Mouse (Mus musculus): ENCODE measurements around the gene Hmox2. TPM values are rescaled to one million over a fixed set of nuclear protein-coding genes. Genes with fewer than 3 reads are reported as not detected.
"Not testable (repeated sequence)": the region's sequence is repeated elsewhere in the genome, so short reads cannot be mapped to it uniquely, and the experiment has no call there.

Gene Hmox2
- total RNA-seq (2021): 10 to 100 TPM; 75.4 to 83.2 TPM

DNA sequence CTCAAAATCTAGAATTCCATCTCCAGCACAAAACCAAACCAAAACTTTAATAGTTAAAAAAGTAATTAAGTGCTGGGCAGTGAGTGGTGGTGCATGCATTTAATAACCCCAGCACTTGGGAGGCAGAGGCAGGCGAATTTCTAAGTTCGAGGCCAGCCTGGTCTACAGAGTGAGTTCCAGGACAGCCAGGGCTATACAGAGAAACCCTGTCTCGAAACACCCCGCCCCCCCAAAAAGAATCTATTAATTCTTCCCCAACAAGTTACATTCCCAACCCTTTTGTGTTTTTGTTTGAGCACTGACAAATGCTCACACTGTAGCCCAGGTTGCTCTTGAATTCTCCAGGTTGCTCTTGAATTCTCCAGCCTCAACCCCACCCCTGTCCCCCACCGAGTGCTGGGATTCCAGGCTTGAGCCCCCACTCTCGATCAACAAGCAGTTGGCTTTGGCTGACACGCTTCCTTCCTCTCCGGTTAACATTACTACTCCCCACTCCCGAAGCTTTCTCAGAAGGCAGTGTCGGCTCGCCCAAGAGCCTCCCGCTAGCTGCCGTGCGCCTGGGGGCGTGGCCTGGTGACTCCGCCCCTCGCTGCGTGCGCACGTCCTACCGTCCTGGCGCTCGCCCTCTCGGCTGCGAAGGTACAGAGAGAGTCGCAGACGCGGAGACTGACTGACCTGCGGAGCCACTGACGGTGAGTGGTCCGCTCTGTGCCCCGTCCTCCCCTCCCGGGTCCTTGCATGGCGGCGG lies at the start of gene Hmox2:
Gene Hmox2 (plus strand): TSS at position 582 of the 748 bp plus-strand sequence.
- intact Hi-C loops (cut with DNase I): no loop called here
- DNase-seq (ENCODE audit: extremely low spot score in 1 of 2, low spot score in 2 of 2): peak; percentile 88 to 95

DNA sequence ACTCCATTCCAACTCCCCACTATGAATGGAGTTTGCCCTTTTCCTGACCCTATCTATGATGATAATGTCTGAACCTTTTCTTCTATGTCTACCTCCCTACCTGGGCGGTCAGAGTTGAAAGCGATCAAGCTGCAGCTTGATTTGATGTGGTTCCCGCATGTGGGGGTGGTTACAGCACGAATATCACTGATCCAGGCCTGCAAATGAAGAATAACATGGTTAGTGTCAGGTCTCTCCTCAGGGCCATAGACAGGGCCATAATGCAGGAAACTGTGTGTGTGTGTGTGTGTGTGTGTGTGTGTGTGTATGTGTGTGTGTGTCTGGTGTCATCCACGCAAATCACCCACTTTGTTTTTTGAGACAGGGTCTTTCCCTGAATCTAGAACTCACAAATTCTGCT lies 49.3 kb upstream of the Hmox2 start:
- no peak for DNase-seq (ENCODE audit: extremely low spot score in 1 of 2, low spot score in 2 of 2)
- intact Hi-C loops (cut with DNase I): no loop called here

DNA sequence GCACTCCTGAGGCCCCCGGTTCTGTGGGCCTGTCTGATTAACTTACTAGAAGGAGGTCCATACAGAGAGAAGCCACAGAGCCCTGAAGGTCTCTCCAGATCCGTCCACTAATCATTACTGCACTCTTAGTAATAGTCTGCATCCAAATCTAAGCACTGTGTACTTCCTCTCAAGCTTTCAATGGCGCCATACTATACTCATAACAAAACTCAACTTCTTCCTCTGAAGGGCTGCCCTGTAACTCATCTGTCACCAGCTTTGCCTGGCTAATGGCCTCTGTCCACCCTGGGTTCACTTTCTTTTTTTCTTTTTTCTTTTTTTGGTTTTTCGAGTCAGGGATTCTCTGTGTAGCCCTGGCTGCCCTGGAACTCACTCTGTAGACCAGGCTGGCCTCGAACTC lies 48.1 kb upstream of the Hmox2 start:
- intact Hi-C loops (cut with DNase I): no loop called here

DNA sequence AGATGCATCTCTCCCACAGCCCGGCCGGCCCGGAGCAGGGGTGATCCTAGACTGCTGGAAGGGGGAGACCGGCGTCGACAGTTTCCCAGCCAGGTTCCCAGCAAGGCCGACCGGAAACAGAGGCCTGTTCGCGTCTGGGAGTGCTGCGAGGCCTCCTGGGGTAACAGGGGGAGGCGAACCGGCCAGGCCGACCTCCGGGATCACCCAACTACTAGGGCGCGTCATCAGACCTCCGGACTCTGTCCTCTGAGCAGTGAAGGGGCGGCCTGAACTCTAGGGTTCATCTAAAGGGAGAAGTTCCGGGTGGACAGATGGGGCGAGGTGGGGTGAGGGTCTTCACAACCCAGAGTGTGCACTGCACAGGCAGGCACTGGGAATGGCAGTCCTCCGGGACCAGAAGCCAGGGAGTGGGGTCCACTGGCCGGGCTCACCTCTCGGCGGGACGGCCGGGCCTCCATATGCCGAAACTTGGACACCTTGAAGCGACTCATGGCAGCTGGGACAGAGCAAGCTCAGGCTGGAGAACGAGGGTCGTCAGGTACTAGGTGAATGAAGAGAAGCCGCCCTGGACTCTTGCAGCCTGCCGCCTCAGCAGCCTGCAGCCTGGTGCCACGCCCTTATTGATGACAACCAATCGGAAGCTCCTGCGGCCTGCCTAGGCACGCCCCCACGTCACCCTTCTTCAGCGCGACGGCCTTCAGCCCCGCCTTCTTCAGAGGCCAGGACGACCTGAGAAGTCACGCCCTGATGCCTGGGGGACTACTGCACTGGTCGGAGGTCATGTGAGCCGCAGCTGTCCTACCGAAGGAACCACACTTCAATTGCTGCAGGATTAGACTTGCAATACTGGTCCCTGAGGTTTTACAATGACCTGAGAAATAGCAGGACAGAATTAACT lies 46.8 kb upstream of the Hmox2 start, which contains the start of gene Coro7:
Gene Coro7 (minus strand): TSS at position 657 of the 898 bp plus-strand sequence.
- DNase-seq (ENCODE audit: extremely low spot score in 1 of 2, low spot score in 2 of 2): peak; percentile 86 to 94
- intact Hi-C loops (cut with DNase I): loop anchor here (5.0 kb wide), 1 partner anchor 108 kb away; no protein-coding TSS in a partner anchor

More for the DNA sequence above, 48.1 kb upstream of the Hmox2 start:
- no peak for DNase-seq (ENCODE audit: extremely low spot score in 1 of 2, low spot score in 2 of 2)

DNA sequence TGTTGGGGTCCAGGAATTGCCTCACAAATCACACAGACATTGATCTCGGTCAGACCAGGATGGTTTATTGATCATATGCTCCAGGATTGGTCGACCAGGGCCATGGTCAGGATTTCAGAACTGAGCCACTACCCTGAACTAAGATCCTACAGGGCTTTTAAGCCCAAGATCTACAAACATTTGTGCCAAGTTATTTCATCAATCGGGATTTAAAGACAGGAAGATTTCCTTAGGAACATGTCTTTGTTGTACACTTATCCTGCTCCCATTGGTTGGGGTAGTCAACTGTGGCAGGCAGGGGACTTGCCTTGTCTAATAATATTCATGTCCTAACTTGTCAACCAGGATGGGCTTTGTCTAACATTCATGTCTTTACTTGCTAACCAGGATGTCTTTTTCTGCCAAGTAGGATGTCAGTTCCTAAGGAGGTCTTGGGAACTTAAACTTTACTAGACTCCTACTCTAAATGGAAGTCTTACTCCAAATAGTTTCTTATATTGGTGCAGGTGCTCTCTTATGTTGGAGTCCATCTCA lies 45.2 kb upstream of the Hmox2 start:
- intact Hi-C loops (cut with DNase I): loop anchor here (5.0 kb wide), 1 partner anchor 106 kb away; no protein-coding TSS in a partner anchor
- not testable (repeated sequence) for DNase-seq (ENCODE audit: extremely low spot score in 1 of 2, low spot score in 2 of 2)

DNA sequence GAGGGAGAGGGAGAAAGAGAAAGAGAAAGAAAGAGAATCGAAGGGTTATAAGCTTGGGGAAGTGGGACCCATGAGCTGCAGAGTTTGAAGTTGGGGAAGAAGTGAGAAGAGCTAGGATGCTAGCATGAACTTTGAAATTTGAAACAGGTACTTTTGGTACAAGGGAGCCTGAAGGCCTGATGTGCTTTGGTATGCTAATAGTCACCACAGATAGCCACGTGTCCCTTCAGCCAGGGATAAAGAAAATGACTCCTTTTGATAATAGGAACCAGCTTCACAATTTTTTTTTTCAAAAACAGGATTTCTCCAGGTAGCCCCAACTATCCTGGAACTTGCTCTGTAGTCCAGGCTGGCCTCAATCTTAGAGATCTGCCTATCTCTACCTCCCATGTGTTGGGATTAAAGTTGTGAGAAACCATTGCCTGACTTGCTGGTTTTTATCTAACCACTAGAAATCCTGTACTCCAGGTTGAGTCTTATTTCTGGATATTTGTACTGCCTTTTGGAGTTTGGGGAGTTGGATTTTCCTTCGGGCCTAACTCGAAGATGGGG lies 43.5 kb upstream of the Hmox2 start:
- DNase-seq (ENCODE audit: extremely low spot score in 1 of 2, low spot score in 2 of 2): no peak
- intact Hi-C loops (cut with DNase I): loop anchor here (5.0 kb wide), 1 partner anchor 105 kb away; no protein-coding TSS in a partner anchor

DNA sequence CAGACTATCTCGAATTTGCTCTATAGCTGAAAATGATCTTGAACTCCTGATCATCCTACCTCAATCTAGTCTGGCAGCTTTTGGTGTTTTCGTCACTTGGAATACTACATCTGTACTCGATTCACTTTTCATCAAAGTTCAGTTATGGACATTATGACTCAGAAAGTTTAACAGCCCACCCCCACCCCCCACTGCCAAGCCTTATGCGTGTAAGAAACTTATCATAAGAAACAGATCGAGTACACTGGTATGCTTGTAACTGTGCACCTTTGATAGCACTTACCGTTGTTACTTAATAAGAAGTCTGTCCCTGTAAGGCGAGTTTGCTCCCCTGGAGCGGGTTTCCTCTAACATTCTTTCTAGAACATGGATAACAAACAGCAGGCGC lies 43.0 kb upstream of the Hmox2 start:
- DNase-seq (ENCODE audit: extremely low spot score in 1 of 2, low spot score in 2 of 2): no peak
- intact Hi-C loops (cut with DNase I): loop anchor here (5.0 kb wide), 1 partner anchor 104 kb away; no protein-coding TSS in a partner anchor

DNA sequence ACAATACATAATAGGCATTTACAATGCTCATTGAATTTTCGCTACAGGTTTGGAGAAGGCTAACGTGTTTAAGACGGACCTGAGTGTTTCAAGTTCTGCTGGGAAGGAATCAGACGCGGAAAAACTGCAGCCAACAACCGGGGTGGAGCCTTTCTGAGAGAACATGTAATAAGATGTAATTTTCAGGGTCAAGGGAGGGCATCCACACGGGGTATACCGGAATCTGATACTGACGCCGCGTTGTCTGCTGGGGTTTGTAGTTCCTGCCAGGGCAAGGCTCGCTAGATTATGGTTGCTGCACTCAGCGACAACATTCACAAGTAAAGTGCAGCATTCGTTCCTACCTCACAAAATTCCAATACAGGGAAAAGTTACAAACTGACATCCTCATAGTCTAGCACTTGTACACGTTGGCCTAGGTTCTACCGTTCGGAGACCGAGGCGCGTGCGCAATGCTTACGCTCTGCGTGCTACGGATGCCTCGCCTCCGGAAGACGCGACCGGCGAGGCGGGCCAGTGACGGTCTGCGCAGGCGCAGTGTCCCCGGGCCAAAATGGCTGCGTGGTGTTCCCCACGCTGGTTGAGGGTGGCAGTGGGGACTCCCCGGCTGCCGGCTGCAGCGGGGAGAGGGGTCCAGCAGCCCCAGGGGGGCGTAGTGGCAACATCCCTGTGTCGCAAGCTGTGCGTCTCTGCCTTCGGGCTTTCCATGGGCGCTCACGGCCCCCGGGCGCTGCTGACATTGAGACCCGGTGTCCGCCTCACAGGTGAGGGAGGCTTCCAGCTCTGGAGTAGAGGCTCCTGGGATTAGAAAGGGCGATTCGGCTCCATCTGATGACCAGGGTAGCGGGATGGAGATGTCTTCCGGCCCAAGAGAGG lies 42.3 kb upstream of the Hmox2 start:
- DNase-seq (ENCODE audit: extremely low spot score in 1 of 2, low spot score in 2 of 2): peak; percentile 91 to 97
- intact Hi-C loops (cut with DNase I): loop anchor here (5.0 kb wide), 1 partner anchor 103 kb away; no protein-coding TSS in a partner anchor

DNA sequence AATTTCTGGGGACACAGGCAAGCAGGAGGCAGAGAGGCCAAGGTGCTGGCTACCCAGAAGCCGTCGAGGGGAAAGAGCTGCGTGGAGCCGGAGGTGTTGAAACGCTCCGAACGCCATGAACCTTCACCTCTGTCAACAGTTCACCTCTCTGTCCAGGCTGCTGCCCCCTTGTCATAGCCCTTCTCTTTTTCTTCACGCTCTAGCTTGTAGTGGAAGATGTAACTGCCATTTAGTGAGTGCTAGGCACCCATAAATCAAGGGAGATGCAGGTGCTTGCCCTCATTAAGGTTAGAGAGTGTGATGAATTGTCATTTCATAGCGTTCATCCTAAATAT lies 41.7 kb upstream of the Hmox2 start:
- DNase-seq (ENCODE audit: extremely low spot score in 1 of 2, low spot score in 2 of 2): no peak
- intact Hi-C loops (cut with DNase I): loop anchor here (5.0 kb wide), 1 partner anchor 103 kb away; no protein-coding TSS in a partner anchor

DNA sequence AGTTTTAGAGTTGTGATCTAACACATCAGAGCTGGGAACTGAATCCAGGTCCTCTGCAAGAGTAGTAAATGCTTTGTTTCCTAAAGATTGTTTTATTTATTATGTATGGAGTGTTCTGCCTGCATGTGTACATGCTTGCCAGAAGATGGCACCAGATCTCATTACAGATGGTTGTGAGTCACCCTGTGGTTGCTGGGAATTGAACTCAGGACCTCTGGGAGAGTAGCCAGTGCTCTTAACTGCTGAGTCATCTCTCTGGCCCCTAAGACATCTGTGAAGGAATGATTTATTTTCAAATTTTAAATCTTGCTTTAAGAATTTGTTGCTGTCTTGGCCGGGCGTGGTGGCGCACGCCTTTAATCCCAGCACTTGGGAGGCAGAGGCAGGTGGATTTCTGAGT lies 36.8 kb upstream of the Hmox2 start:
- intact Hi-C loops (cut with DNase I); DNase-seq (ENCODE audit: extremely low spot score in 1 of 2, low spot score in 2 of 2): not testable (repeated sequence)

DNA sequence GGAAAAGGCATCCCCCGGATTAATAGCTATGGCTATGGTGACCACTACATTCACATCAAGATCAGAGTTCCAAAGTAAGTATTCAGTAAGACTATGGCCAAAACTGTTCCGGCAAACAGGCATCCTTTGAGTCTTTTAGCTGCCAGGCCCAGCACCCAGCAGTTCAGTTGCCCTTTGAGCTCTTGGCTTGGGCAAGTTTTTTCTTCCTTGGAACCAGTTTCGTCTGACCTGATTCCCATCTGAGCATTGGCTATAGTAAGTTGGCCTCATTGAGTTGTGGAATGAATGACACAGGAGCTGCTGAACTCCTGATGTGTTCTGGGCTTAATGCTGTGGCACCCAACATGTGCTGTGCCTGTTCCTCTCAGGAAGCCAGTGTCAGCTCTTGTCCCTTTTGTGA lies 24.9 kb upstream of the Hmox2 start:
- no peak for DNase-seq (ENCODE audit: extremely low spot score in 1 of 2, low spot score in 2 of 2)
- intact Hi-C loops (cut with DNase I): loop anchor here (10.0 kb wide), 1 partner anchor 164 kb away; no protein-coding TSS in a partner anchor

DNA sequence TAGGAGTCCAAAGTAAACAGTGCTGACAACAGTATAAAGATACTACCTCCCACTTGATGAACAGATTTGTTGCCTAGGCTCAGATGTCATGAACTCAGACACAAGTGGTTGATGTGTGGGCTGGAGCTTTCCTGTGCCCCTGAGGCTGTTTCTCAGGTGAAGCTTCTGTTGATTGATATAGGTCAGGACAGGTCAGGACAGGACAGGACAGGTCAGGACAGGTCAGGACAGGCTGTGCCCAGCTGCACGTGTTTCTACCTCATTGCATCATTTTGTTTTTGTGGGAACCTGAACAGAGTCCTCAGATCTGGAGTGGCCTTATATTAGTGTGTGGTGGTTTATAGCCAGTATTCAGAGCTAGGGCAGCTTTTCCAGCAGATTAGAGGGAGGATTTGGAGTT lies 23.5 kb upstream of the Hmox2 start:
- intact Hi-C loops (cut with DNase I): loop anchor here (10.0 kb wide), 1 partner anchor 162 kb away; no protein-coding TSS in a partner anchor
- no peak for DNase-seq (ENCODE audit: extremely low spot score in 1 of 2, low spot score in 2 of 2)

DNA sequence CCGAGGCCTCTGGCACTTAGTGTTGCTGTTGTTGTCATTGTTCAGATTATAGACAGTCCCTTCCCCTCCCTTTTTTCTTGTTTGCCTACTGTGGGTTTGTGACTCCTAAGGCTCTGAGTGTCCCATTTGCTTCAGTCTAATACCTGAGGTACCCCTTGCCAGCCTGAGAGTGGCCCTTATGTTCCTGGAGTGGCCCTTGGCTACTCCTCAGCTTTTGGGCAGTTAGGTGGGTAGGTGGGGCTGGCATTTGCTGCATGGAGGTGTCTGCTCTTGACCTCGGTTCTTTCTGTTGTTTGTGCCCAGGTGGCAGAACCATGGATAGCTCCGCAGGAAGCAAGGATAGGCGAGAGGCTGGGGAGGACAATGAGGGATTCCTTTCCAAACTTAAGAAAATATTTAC lies 20.6 kb upstream of the Hmox2 start:
- intact Hi-C loops (cut with DNase I): loop anchor here (10.0 kb wide), 1 partner anchor 159 kb away; no protein-coding TSS in a partner anchor
- no peak for DNase-seq (ENCODE audit: extremely low spot score in 1 of 2, low spot score in 2 of 2)

DNA sequence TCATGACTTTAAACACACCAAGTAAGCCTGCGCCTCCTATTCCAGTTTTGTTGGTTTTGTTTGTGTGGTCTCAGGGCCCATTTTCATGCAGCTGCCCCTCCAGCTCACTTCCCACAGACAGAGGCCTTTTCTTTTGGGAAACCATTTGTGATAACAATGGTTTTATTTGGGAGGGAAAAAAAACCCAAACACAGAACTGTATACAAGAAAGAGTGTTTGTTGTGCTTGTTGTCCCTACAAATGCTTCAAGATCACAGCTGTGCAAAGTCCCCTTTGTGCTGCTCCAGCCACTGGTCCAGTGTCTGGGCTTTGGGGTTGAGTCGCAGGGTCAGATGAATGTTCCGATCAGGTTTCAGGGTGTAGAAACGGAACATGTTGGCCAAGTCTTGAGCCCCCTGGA lies 15.0 kb upstream of the Hmox2 start:
- no peak for DNase-seq (ENCODE audit: extremely low spot score in 1 of 2, low spot score in 2 of 2)
- intact Hi-C loops (cut with DNase I): no loop called here

DNA sequence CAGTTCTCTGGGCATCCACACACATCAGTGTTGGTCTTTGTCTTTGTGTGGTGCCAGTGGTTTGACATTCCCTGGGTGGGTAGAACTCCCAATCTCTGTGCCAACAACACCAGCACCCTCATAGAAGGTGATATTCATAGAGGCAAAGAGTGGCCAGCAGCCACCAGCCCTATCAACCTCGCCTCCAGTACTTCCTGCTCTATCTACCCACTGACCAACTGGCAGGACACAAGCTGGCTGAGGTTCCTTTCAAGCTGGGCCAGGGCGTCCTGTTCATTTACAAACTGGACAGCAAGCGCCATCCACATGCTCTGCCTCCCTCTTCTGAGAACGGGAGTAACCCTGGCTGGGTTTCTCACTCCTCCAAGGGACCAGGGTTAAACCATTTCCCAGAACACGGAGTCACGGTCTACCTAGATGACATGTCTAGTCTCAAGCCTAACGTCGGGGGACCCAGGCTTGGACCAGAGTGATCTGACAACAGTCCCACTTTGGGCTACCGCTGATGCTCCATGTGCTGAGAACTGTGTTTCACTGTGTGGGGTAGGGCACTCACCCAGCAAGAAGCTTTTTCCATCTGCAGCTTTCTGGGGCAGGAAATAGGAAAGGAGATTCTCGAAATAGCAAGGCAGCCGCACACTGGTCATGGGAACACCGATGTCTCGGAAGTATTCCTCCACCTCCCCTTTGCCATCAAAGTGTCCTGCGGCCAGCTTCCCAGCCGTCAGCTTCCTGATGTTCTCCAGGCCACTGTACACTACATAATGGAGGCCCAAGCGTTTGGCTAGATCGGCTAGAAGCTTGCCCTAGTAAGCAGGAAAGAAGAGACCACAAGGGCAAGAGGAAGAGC lies 12.1 kb upstream of the Hmox2 start:
- no peak for DNase-seq (ENCODE audit: extremely low spot score in 1 of 2, low spot score in 2 of 2)

DNA sequence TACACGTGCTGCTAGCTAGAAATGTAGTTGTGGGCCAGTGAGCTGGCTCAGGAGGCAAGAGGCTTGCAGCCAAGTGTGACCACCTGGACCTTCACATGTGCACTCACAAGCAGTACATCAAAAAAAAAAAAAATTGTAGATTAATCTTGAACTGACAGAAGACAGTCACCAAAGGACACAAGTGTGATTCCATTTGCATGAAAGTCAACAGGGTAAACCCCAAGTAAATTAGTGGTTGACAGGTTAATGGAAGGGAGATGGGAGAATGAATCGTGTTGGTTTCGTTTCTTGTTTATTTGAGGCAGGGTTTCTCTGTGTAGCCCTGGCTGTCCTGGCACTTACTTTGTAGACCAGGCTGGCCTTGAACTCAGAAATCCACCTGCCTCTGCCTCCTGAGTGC lies 8.3 kb upstream of the Hmox2 start:
- intact Hi-C loops (cut with DNase I): no loop called here

More for the DNA sequence above, 12.1 kb upstream of the Hmox2 start:
- intact Hi-C loops (cut with DNase I): no loop called here

More for the DNA sequence above, 8.3 kb upstream of the Hmox2 start:
- DNase-seq (ENCODE audit: extremely low spot score in 1 of 2, low spot score in 2 of 2): no peak

Data from left cerebral cortex, postnatal 10 days (tissue).